Mouse (Mus musculus) regulatory T cell (primary cell): ENCODE measurements around the gene Ufc1.

Experiments used
- in situ Hi-C: fragments of 300-600 bp; cut with MboI, MseI; formaldehyde crosslinking; loops from one replicate; pipeline ENCODE4 v1.15.1; 2025; ENCODE audit warnings: high pct_unique_total_duplicates

Ufc1 gene

GRCm38 (mm10) chr1:171271196-171271595 lies 23.6 kb downstream of the Ufc1 start:
- in situ Hi-C loops: no loop called here

- in situ Hi-C loops: no loop called here
Measured at GRCm38 (mm10) chr1:171270573-171270900, 24.3 kb downstream of the Ufc1 start.

GRCm38 (mm10) chr1:171269848-171270572 lies 24.8 kb downstream of the Ufc1 start, which contains the start of gene B4galt3:
TSS of gene B4galt3 (plus strand) at chr1:171270328.
- in situ Hi-C loops: loop anchor here (10.0 kb wide), 1 partner anchor 155 kb away; the partner anchor contains the start of gene Cfap126

- in situ Hi-C loops: loop anchor here (10.0 kb wide), 1 partner anchor 154 kb away; the partner anchor contains the start of gene Cfap126
Measured at GRCm38 (mm10) chr1:171268341-171268740, 26.5 kb downstream of the Ufc1 start.

- in situ Hi-C loops: loop anchor here (10.0 kb wide), 1 partner anchor 151 kb away; the partner anchor contains the start of gene Cfap126
Measured at GRCm38 (mm10) chr1:171265971-171266744, 28.7 kb downstream of the Ufc1 start.

GRCm38 (mm10) chr1:171263666-171264461 lies 31.0 kb downstream of the Ufc1 start:
- in situ Hi-C loops: loop anchor here (10.0 kb wide), 1 partner anchor 149 kb away; the partner anchor contains the start of gene Cfap126

- in situ Hi-C loops: loop anchor here (10.0 kb wide), 1 partner anchor 148 kb away; the partner anchor contains the start of gene Cfap126
Measured at GRCm38 (mm10) chr1:171263185-171263611, 31.6 kb downstream of the Ufc1 start.

- in situ Hi-C loops: loop anchor here (10.0 kb wide), 1 partner anchor 148 kb away; the partner anchor contains the start of gene Cfap126
Measured at GRCm38 (mm10) chr1:171262594-171263130, 32.2 kb downstream of the Ufc1 start.

GRCm38 (mm10) chr1:171260316-171260715 lies 34.5 kb downstream of the Ufc1 start:
- in situ Hi-C loops: loop anchor here (10.0 kb wide), 1 partner anchor 146 kb away; the partner anchor contains the start of gene Cfap126

GRCm38 (mm10) chr1:171258921-171259320 lies 35.9 kb downstream of the Ufc1 start:
- in situ Hi-C loops: no loop called here

- in situ Hi-C loops: no loop called here
Measured at GRCm38 (mm10) chr1:171257781-171258180, 37.0 kb downstream of the Ufc1 start.

GRCm38 (mm10) chr1:171256937-171257548 lies 37.8 kb downstream of the Ufc1 start:
- in situ Hi-C loops: no loop called here

- in situ Hi-C loops: no loop called here
Measured at GRCm38 (mm10) chr1:171256095-171256818, 38.6 kb downstream of the Ufc1 start.

- in situ Hi-C loops: no loop called here
Measured at GRCm38 (mm10) chr1:171252415-171252814, 42.4 kb downstream of the Ufc1 start.

GRCm38 (mm10) chr1:171251594-171252324 lies 43.1 kb downstream of the Ufc1 start:
- in situ Hi-C loops: no loop called here

GRCm38 (mm10) chr1:171250680-171251593 lies 43.9 kb downstream of the Ufc1 start, which contains the start of gene Ndufs2:
TSS of gene Ndufs2 (minus strand) at chr1:171251388.
- in situ Hi-C loops: no loop called here

- in situ Hi-C loops: no loop called here
Measured at GRCm38 (mm10) chr1:171249913-171250600, 44.8 kb downstream of the Ufc1 start, which contains the start of gene Adamts4. TSS of gene Adamts4 (plus strand) at chr1:171250421.
